In the genomic region with DNA sequence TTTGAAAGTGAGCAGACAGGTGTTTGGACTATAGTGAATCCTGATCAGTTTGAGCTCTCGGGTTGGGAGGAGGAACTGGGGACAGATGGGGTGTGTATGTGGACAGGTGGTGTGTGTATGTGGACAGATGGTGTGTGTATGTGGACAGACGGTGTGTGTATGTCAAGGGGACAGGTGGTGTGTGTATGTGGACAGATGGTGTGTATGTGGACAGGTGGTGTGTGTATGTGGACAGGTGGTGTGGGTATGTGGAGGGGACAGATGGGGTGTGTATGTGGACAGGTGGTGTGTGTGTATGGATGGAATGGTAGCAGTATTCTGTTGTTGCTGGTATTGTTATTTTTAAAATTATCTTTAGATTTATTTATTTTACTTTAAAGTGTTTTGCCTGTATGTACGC, we compare ENCODE assay signal across 25 mouse cellular contexts.
"Had no signal": no experiment of that assay in that cellular context is flagged by ENCODE, and none has a peak within 500 bp of the region (broad histone marks: within the 10 kb centered on the region; RNA-seq: fewer than 3 reads in every experiment).

No protein-coding gene starts in this region.

- H3K27me3 ChIP-seq: heart, embryonic 12.5 days; hindbrain, embryonic 12.5 days; intestine, embryonic 15.5 days; limb, embryonic 12.5 days; limb, embryonic 15.5 days had no signal

- H3K36me3 ChIP-seq: heart, embryonic 10.5 days; heart, embryonic 12.5 days; hindbrain, embryonic 10.5 days; hindbrain, embryonic 12.5 days; limb, embryonic 12.5 days; limb, embryonic 15.5 days had no signal

- H3K4me3 ChIP-seq: gastrocnemius, adult 2 months; heart, embryonic 10.5 days; heart, embryonic 12.5 days; hindbrain, embryonic 10.5 days; hindbrain, embryonic 12.5 days; intestine, embryonic 15.5 days; layer of hippocampus, adult 2 months; left cerebral cortex, adult 2 months; limb, embryonic 12.5 days; limb, embryonic 15.5 days had no signal

- H3K4me2 ChIP-seq: heart, embryonic 12.5 days; hindbrain, embryonic 12.5 days; hindbrain, embryonic 14.5 days; intestine, embryonic 15.5 days; limb, embryonic 12.5 days; limb, embryonic 15.5 days had no signal

- ATAC-seq: hindbrain, embryonic 16.5 days; inflammation-experienced regulatory T-cells, adult 6 months; intestine, embryonic 15.5 days; intestine, postnatal 0 days had no signal

- H3K4me1 ChIP-seq: hindbrain, embryonic 10.5 days; hindbrain, embryonic 12.5 days; intestine, embryonic 15.5 days; limb, embryonic 12.5 days; limb, embryonic 15.5 days had no signal

- DNase-seq: gastrocnemius, adult 2 months; gastrocnemius, postnatal 10 days; gastrocnemius, postnatal 25 days; heart, adult 18-20 months; heart, postnatal 10 days; heart, postnatal 4 days; kidney, adult 18-20 months; kidney, adult 8-10 months; kidney, postnatal 10 days; kidney, postnatal 25 days; kidney, postnatal 4 days had no signal

- H3K9me3 ChIP-seq: heart, embryonic 10.5 days; heart, embryonic 12.5 days; hindbrain, embryonic 10.5 days; hindbrain, embryonic 12.5 days; intestine, embryonic 15.5 days; limb, embryonic 12.5 days; limb, embryonic 15.5 days had no signal

- H3K9ac ChIP-seq: heart, embryonic 12.5 days; hindbrain, embryonic 12.5 days; hindbrain, embryonic 14.5 days; intestine, embryonic 15.5 days; limb, embryonic 12.5 days; limb, embryonic 15.5 days; liver, embryonic 14.5 days had no signal

- H3K27ac ChIP-seq: gastrocnemius, adult 2 months; heart, embryonic 10.5 days; hindbrain, embryonic 10.5 days; hindbrain, embryonic 12.5 days; hindbrain, embryonic 14.5 days; intestine, embryonic 15.5 days; layer of hippocampus, adult 2 months; left cerebral cortex, adult 2 months; limb, embryonic 12.5 days; limb, embryonic 15.5 days; liver, embryonic 14.5 days had no signal
